Mouse (Mus musculus): ENCODE results near the gene Slc2a3.

The Slc2a3 gene

DNA sequence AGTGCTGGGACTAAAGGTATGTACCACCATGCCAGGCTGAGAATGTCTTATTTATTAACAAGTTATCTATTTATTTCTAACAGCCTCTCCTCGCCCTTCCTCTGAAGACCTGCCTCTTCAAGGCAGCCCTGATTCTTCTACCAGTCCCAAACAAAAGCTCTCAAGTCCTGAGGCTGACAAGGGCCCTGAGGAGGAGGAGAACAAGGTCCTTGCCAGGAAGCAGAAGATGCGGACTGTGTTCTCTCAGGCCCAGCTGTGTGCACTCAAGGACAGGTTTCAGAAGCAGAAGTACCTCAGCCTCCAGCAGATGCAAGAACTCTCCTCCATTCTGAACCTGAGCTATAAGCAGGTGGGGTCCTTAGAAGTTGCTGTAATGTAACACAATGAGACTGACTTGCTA is 90.0 kb downstream of the Slc2a3 start:
- DNase-seq (ENCODE audit: low read depth, low spot score): peak; percentile 61

DNA sequence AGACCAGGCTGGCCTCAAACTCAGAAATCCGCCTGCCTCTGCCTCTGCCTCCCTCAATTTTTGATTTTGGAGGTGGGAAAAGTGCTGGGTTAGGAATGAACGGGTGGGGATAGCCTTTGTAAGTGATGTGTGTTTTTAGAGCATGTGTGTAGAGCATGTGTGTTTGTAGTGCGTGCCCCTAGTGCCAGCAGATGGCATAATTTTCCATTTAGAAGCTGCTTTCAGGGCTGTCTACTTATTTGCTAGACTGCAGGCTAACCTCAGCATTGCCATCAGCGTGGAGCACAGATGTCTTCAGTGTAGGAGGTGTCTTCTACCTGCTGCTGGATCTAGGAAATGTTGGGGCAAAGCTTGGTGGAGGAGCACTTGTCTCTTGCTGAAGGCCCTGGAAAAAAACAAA is 92.6 kb downstream of the Slc2a3 start:
- peak; percentile 71 for DNase-seq (ENCODE audit: low read depth, low spot score)

DNA sequence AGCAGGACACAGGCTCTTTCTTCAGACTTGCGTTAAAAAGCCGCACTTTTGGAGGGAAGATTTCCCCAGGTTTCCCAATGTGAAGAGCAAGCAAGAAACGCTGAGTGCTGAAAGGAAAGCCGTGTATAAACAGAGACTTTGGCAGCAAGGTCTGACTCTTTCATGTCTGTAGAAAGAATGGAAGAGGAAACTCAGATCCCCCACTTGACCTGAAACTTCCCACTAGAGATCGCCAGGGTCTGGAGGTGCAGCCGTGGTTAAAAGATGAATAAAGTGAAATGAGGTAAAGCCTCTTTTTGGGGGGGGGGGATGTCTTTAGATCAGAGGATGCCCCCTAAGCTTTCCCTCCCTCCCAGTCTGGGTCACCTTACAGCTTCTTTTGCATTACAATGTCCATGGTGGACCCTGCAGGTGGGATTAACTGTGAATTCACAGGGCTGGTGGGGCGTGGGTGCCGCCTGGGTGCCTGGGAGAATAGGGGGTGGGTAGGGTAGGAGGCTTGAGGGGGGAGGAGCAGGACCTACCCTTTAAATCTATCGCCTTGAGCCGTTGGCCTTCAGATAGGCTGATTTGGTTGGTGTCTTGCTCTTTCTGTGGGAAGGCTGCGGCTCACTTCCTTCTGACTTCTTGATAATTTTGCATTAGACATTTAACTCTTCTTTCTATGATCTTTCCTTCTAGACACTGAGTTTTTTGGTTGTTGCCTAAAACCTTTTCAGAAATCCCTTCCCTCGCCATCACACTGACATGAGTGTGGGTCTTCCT is 94.2 kb downstream of the Slc2a3 start, which contains the start of gene Nanog:
TSS of gene Nanog (plus strand) at position 454 of the 765 bp plus-strand sequence.
- peak; percentile 97 for DNase-seq (ENCODE audit: low read depth, low spot score)

DNA sequence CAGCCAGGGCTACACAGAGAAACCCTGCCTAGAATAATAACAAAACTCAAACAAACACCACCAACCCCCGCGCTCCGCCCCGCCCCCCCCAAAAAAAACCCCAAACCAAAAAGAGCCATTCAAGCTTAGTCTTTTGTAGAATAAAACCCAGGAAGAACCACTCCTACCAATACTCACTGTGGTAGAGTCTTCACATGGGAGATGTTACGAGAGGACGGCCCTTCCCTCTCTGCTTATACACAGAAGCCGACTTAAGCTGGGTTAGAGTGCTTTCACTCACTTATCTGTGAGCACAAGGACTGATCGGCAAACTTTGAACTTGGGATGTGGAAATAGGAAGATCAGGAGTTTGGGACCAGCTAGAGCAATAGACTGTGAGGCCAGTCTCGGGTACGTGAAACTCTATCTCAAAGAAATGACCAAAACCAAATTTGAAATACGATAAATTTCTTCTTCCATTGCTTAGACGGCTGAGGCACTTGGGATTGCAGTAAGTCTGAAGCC is 95.1 kb downstream of the Slc2a3 start:
- peak; percentile 65 for DNase-seq (ENCODE audit: low read depth, low spot score)

DNA sequence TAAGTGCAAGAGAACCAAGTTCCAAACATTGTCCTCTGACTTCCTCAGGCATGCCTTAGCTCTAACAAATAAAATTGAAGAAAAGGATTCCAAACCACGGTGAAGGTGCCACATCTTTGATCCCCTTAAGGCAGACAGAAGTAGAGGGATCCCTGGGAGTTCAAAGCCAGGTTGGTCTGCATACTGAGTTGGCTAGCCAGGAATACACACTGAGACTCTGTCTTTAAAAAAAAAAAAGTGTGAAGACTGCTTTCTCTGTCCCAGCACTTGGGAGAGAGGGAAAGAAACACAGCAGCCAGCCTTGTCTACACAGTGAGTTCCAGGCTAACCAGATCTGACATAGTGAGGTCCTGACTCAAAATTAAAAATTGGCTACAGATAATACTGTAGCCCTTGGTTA is 97.7 kb downstream of the Slc2a3 start:
- no peak for DNase-seq (ENCODE audit: low read depth, low spot score)

DNA sequence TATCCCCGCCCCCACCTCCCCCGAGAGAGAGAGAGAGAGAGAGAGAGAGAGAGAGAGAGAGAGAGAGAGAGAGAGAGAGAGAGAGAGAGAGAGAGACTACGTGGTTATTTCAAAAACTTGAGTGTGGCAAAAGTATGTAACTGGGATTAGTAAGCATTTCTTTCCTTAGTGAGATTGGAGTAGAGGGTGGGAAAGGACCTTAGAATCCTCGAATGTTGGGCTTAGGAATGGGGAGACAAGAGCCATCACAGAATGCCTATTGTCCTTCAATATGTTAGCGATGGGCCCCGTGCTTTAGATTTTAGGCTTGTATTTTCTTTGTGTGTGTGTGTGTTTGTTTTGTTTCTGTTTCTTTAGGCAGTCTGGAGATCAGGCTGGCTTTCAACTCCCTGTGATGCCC is 98.2 kb downstream of the Slc2a3 start:
- no peak for DNase-seq (ENCODE audit: low read depth, low spot score)

DNA sequence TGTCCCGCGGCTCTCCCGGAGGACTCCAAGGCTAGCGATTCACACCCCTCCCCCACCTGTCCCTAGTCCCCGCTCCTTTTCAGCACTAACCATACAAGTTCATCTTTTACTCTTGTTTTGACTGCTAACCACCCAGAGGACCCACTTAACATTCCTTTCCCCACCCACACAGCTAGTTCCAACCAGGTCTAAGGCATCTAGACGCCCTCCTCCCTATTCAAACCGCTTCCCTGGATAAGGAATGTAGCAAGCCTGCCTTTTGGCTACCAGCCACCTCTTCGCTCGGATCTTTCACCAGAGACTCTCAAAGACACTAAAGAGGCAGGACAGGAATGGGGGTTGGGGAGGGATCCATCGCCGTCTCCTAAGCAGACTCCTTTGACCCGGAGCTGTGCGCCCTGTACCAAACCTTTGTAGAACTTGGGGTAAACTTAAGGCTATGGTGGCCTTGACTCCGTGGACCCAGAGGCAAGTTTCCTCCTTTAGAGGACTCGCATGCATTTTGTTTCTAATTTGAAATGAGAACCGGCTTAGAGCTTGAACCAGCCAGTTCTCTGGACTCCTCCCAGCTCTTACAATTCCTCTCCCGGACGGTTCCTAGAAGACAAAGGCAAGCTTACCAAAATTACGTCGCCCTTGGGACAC is 98.8 kb downstream of the Slc2a3 start:
- DNase-seq (ENCODE audit: low read depth, low spot score): peak; percentile 100

DNA sequence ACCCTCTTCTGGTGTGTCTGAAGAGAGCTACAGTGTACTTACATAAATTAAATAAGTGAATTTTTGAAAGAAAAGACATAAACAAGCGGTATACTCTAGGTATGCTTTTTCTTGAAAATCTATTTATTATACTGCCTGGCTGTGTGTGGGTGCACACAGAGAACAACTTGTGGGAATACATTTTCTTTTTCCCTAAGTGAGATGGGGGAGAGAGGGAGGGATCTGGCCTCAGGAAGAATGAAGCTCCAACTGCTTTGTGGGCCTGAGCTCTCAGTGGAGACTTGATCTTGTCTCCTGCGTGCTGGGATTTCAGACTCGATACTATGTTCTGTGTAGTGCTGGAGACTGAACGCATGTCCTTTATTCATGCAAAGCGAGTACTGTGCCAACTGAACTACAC is 99.6 kb downstream of the Slc2a3 start:
- peak; percentile 64 for DNase-seq (ENCODE audit: low read depth, low spot score)

DNA sequence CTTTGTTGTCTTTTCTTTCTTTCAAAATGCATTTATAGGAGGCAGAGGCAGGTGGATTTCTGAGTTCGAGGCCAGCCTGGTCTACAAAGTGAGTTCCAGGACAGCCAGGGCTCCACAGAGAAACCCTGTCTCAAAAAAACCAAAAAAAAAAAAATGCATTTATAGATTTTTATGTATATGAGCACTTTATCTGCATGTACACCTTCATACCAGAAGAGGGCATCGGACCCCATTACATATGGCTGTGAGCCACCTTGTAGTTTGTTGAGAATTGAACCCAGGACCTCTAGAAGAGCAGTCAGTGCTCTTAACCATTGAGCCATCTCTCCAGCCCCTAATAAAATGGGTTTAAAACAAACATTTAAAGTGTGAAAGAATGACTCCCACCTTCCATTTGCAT is 101.8 kb downstream of the Slc2a3 start:
- DNase-seq (ENCODE audit: low read depth, low spot score): peak; percentile 63

DNA sequence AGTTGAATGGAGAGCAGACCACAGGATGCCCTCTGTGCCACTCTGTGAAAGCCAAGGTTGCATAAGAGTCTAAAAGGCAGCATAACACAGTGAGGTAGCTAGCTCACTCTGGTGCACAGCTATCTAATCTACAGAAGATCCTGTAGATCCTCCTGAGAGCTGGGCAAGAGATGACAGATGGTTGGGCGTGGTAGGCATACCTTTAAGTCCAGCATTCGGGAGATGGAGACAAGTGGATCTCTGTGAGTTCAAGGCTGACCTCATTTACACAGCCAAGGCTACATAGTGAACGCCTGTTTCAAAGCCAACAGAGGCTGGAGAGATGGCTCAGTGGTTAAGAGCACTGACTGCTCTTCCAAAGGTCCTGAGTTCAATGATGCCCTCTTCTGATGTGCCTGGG is 106.0 kb downstream of the Slc2a3 start:
- DNase-seq (ENCODE audit: low read depth, low spot score): peak; percentile 71

DNA sequence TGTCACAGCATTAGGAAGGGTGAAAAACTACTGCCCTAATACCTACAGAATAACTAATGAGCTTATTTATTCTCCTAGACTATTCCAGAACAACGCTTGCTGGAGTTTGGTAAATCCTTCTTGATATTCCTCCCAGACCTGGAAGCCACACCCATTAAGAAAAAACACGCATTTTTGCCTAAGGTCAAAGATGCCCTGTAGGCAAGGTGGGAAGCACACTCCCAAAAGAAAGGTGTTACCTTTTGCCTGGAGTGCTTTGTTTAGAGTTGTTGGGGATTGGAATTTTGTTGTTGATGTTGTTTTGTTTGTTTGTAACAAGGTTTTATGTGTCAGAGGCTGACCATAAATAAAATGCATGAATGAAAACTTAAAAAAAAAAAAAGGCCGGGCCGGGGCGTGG is 111.4 kb downstream of the Slc2a3 start:
- peak; percentile 86 for DNase-seq (ENCODE audit: low read depth, low spot score)

DNA sequence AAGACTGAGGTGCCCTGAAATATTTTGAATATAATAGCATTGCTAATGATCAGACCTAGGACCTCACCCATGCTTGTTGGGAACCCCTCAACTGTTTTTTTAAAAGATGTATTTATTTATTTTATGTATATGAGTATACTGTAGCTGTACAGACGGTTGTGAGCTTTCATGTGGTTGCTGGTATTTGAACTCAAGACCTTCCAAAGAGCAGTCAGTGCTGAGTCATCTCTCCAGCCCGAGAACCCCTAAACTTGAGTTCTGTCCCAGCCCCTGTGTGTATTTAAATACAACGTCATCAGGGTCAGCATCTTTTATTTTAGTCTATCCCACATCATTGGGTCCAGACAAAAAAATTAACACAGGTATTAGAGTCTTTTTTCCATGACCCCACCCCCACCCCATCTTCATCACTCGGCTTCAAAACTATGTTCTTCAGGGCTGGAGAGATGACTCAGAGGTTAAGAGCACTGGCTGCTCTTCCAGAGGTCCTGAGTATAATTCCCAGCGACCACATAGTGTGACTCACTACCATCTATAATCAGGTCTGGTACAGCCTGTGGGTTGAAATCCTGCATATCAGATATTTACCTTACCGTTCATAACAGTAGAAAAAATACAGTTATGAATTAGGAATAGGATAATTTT is 111.9 kb downstream of the Slc2a3 start:
- DNase-seq (ENCODE audit: low read depth, low spot score): no peak

DNA sequence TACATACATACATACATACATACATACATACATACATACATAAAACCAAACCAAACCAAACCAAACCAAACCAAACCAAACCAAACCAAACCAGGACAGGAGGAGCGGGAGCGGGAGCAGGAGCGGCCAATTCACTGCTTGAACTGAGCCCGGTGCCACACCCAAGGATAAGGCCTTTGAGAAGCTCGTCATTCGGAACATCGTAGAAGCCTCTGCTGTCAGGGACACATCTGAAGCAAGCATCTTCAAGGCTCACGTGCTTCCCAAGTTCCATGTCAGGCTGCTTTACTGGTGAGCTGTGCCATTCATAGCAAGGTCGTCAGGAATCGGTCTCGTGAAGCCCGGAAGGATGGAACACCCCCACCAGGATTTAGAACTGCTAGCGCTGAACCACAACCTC is 114.7 kb downstream of the Slc2a3 start:
- DNase-seq (ENCODE audit: low read depth, low spot score): peak; percentile 73

DNA sequence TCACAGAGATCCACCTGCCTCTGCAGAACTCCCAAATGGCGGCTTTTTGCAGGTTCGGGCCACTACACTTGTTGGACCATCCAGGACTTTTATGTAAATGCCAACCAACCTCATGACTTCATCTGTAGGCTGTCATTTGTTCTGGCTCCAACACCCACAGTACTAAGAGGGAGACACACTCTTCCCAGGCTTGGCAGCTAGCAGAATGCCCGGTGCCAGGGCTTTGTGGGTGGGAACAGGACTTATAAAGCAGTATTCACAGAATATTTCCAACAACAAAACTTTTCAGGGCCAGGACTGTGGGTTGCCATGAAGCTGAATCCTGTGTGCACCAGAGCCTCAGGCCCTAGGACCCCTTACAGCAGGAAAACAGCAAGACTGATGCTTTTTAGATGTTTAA is 118.8 kb downstream of the Slc2a3 start:
- DNase-seq (ENCODE audit: low read depth, low spot score): no peak

Data from ES-CJ7 (cell line).